Mouse (Mus musculus): Measurements from ENCODE around the gene Pfdn2. TPM values are rescaled to one million over a fixed set of nuclear protein-coding genes. Genes with fewer than 3 reads are reported as not detected.

The Pfdn2 gene
- polyA plus RNA-seq, 2 experiments, result 20.7 to 36.2 TPM

GRCm38 (mm10) chr1:171342262-171343207 lies 2.9 kb upstream of the Pfdn2 start:
- no peak overlapping the region for H3K27ac ChIP-seq
- no peak for TF ChIP-seq EP300 (IDR thresholded peaks at IDR 0.05; ENCODE audit: low read depth)
- TF ChIP-seq CTCF (IDR thresholded peaks at IDR 0.05; ENCODE audit: low read depth), result no peak
- ATAC-seq (ENCODE audit: insufficient read depth) (no peak), DNase-seq (ENCODE audit: low read depth in 3 of 3, low spot score in 3 of 3) (no peak)
- H3K4me2 ChIP-seq (ENCODE audit: low read depth), result no peak overlapping the region
- H3K9me3 ChIP-seq (ENCODE audit: control insufficient read depth, low read length), result no peaks in the 10 kb centered on the region; the same call in 1 of the 2 replicates
- no peak overlapping the region for H3K4me3 ChIP-seq (ENCODE audit: insufficient read depth in 1 of 2, low read depth in 2 of 2, low read length in 2 of 2)
- H3K27me3 ChIP-seq (ENCODE audit: control insufficient read depth, insufficient read depth, low read length), result no peaks in the 10 kb centered on the region
- peaks cover 23% of the 10 kb centered on the region for H3K36me3 ChIP-seq (replicated peaks; ENCODE audit: control insufficient read depth, insufficient read depth, low read depth)
- H3K9ac ChIP-seq (replicated peaks), result no peak overlapping the region
- peaks cover 0 to 6% of the 10 kb centered on the region in 2 experiments; a peak in 3 of 4 replicates for H3K4me1 ChIP-seq (replicated peaks; ENCODE audit: control insufficient read depth in 2 of 2, insufficient read depth in 2 of 2, low read length in 1 of 2)
- WGBS (ENCODE audit: insufficient replicate concordance), result 88% methylated on average over 16 of the region's 16 CpGs

GRCm38 (mm10) chr1:171343922-171344677 lies 1.4 kb upstream of the Pfdn2 start:
- Histone ChIP-seq H3K36me3 (replicated peaks; ENCODE audit: control insufficient read depth, insufficient read depth, low read depth) (peaks cover 11% of the 10 kb centered on the region), H3K4me2 (ENCODE audit: low read depth) (peak overlapping the region; percentile 76), H3K4me1 (replicated peaks; ENCODE audit: control insufficient read depth in 2 of 2, insufficient read depth in 2 of 2, low read length in 1 of 2) (peaks cover 0 to 6% of the 10 kb centered on the region in 2 experiments; a peak in 3 of 4 replicates), H3K9me3 (ENCODE audit: control insufficient read depth, low read length) (no peaks in the 10 kb centered on the region; the same call in 1 of the 2 replicates), H3K27me3 (ENCODE audit: control insufficient read depth, insufficient read depth, low read length) (no peaks in the 10 kb centered on the region), H3K4me3 (ENCODE audit: insufficient read depth in 1 of 2, low read depth in 2 of 2, low read length in 2 of 2) (peak overlapping the region in 1 of 2 experiments; percentile 77; a peak in 1 of 4 replicates), H3K9ac (replicated peaks) (no peak overlapping the region), H3K27ac (no peak overlapping the region)
- DNase-seq (ENCODE audit: low read depth in 3 of 3, low spot score in 3 of 3), result no peak
- 73% methylated on average over 9 of the region's 9 CpGs for WGBS (ENCODE audit: insufficient replicate concordance)
- no peak for TF ChIP-seq EP300 (IDR thresholded peaks at IDR 0.05; ENCODE audit: low read depth)
- 0 out of 2 replicates have a peak, but pooled peaks have one; percentile 19 for TF ChIP-seq CTCF (IDR thresholded peaks at IDR 0.05; ENCODE audit: low read depth)
- no peak for ATAC-seq (ENCODE audit: insufficient read depth)

GRCm38 (mm10) chr1:171344715-171345114 lies 755 bp upstream of the Pfdn2 start:
- TF ChIP-seq CTCF (IDR thresholded peaks at IDR 0.05; ENCODE audit: low read depth) (no peak), EP300 (IDR thresholded peaks at IDR 0.05; ENCODE audit: low read depth) (no peak)
- no peaks in the 10 kb centered on the region for H3K27me3 ChIP-seq (ENCODE audit: control insufficient read depth, insufficient read depth, low read length)
- H3K4me2 ChIP-seq (ENCODE audit: low read depth), result peak overlapping the region; percentile 76
- peak overlapping the region; percentile 76 for H3K9ac ChIP-seq (replicated peaks)
- H3K4me1 ChIP-seq (replicated peaks; ENCODE audit: control insufficient read depth in 2 of 2, insufficient read depth in 2 of 2, low read length in 1 of 2), result peaks cover 0 to 6% of the 10 kb centered on the region in 2 experiments; a peak in 3 of 4 replicates
- peak overlapping the region; percentile 77 to 82 for H3K4me3 ChIP-seq (ENCODE audit: insufficient read depth in 1 of 2, low read depth in 2 of 2, low read length in 2 of 2)
- no peak overlapping the region for H3K27ac ChIP-seq
- no peaks in the 10 kb centered on the region; the same call in 1 of the 2 replicates for H3K9me3 ChIP-seq (ENCODE audit: control insufficient read depth, low read length)
- H3K36me3 ChIP-seq (replicated peaks; ENCODE audit: control insufficient read depth, insufficient read depth, low read depth), result peaks cover 10% of the 10 kb centered on the region
- WGBS (ENCODE audit: insufficient replicate concordance), result 64% methylated on average over 9 of the region's 9 CpGs
- ATAC-seq (ENCODE audit: insufficient read depth) (no peak), DNase-seq (ENCODE audit: low read depth in 3 of 3, low spot score in 3 of 3) (no peak)

GRCm38 (mm10) chr1:171346095-171346450 lies 603 bp downstream of the Pfdn2 start:
- TF ChIP-seq EP300 (IDR thresholded peaks at IDR 0.05; ENCODE audit: low read depth), result no peak
- WGBS (ENCODE audit: insufficient replicate concordance), result 0% methylated on average over 14 of the region's 14 CpGs
- no peaks in the 10 kb centered on the region for H3K27me3 ChIP-seq (ENCODE audit: control insufficient read depth, insufficient read depth, low read length)
- peak overlapping the region; percentile 76 for H3K4me2 ChIP-seq (ENCODE audit: low read depth)
- H3K36me3 ChIP-seq (replicated peaks; ENCODE audit: control insufficient read depth, insufficient read depth, low read depth), result peaks cover 8% of the 10 kb centered on the region
- peak overlapping the region; percentile 32 for H3K27ac ChIP-seq
- DNase-seq (ENCODE audit: low read depth in 3 of 3, low spot score in 3 of 3) (no peak), ATAC-seq (ENCODE audit: insufficient read depth) (peak; percentile 41; the same call in 1 of the 2 replicates)
- H3K4me1 ChIP-seq (replicated peaks; ENCODE audit: control insufficient read depth in 2 of 2, insufficient read depth in 2 of 2, low read length in 1 of 2), result peaks cover 0 to 6% of the 10 kb centered on the region in 2 experiments; a peak in 3 of 4 replicates
- H3K9me3 ChIP-seq (ENCODE audit: control insufficient read depth, low read length), result no peaks in the 10 kb centered on the region; the same call in 1 of the 2 replicates
- H3K4me3 ChIP-seq (ENCODE audit: insufficient read depth in 1 of 2, low read depth in 2 of 2, low read length in 2 of 2), result peak overlapping the region; percentile 77 to 82
- H3K9ac ChIP-seq (replicated peaks), result peak overlapping the region; percentile 76
